Mouse (Mus musculus): ENCODE results near the gene Epha3. TPM values are rescaled to one million over a fixed set of nuclear protein-coding genes. Genes with fewer than 3 reads are reported as not detected.

Gene Epha3
- total RNA-seq, 2 experiments from 2014 or later, result 0.59 to 0.67 TPM

DNA sequence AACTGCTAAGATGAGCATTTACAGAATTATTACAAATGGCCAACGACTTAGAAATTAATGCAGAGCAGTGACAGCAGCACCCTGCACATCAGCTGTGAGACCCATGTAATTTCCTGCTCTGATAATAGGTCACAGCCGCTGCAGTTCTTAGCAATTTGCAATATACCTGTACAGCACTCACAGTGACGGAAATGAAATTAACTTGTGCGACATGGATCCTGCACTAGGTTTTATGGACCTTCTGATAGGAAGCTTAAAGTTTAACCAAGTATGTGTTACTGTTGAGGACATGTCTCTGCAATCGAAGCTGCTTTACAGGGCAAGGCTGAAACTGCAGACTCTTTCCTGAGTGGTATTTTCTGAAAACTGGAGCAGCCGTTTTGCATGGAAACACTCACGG is 80.4 kb downstream of the Epha3 start:
- DNase-seq, result no peak

DNA sequence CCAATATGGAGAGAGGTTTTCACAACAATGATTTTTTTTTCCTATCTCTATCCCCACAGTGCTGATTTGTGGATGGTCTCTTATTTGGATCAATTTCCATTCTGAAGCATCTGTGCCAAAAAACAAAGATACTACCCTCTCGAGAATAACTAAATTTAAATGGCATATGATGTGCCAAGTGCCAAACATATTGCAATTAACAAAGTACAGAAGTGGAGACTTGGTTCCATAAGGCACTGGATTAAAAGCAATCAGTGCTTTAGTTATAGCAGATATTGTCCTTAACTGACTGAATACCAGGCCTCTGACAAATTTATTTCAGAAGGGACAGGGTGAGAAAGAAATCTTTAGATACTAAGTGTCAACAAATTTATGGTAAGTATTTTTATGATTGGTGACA is 81.9 kb downstream of the Epha3 start:
- DNase-seq, result no peak

- DNase-seq, result no peak
These were observed 83.8 kb downstream of the Epha3 start for GRCm38 (mm10) chr16:63780151-63780550.

- no peak for DNase-seq
These were observed 86.2 kb downstream of the Epha3 start for GRCm38 (mm10) chr16:63777811-63778210.

DNA sequence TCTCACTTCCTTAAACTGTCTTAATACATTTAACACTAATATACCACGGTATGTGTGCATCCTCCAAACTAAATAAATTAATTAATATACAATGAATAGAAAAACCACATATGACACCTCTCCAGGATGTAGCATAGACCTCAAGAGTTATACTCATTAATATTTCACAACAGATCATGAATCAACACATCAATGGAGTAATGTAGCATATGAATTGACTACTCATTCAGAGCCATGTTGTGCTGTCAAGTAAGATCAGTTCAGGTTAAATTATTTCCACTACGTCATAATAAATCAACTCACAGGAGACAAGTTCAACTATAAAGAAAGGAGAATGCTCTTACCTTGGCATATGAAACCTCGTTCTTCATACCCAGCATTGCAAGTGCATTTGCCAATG is 91.4 kb downstream of the Epha3 start:
- no peak for DNase-seq

DNA sequence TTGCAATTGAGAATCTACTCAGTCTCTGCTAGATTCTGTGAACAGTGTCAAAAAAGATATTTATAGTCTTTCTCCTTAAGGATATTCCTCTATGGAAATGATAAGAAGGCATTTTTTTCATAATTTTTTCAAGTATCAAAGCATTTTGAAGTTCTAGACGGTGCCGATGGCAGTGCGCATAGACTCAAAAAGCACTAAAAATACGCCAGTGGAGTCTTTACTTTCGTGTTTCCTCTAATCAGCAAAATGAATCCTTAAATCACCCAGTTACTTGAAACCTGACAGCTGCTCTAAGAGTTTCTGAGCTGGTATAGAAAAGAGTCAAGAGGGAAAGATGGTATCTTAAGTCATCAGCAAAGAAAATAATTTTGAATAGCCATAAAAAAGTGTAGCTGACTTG is 96.4 kb downstream of the Epha3 start:
- DNase-seq, result no peak

DNA sequence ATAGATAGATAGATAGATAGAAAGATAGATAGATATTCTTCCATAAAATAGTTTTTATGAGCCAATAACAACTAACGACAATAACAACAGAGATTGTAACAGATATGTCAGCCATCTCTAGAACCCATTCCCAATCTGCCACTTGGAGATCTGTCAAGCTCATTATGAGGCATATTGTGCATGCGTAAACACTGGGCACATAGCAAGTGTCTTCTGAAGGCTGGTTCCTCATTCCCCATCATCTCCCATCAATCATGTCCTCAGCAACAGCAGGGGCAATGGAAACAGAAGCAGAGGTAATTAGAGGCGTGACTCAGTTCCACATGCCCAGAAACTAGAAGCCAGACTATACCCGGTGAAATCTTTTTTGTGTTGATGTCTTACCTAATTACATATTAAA is 102.8 kb downstream of the Epha3 start:
- DNase-seq, result no peak

DNA sequence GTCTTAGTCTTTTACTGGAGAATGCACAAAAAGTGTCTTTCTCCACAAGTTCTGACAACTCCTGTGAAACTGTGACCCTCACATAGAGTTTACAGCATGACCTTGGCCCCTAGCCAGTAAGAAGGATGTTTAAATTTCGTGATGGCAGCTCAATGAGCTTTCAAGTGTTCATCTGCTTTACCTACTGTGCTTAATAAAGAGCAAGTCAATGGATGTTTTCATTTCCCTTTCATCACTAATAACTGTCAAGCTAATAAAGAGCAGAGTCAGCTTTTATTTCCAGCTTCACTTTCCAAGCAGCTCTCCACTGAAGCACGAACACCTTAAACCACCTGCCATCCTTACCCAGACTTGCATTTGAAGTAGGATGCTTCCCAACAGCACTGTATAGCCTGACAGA is 103.9 kb downstream of the Epha3 start:
- no peak for DNase-seq

- no peak for DNase-seq
These were observed 110.9 kb downstream of the Epha3 start for GRCm38 (mm10) chr16:63753052-63753451.

GRCm38 (mm10) chr16:63747817-63748216 is 116.2 kb downstream of the Epha3 start:
- DNase-seq, result no peak

DNA sequence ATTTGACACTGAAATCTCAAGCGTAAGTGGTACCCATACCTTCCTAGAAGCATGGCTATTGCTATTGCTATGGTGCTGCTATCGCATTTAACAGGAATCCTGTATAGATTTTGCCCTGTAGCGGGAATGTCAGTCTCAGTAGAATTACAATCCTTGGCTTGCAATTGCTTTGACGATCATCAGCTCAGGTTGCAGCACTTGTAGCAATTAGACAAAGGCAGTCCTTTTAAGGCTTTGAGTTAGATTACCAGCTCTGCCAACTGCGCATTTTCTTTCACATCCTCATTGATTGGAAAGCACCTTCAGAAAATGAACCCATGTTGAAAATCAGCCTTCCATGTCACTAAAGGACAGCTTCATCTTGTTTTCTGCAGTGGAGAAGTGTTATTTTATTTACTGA is 118.5 kb downstream of the Epha3 start:
- no peak for DNase-seq

DNA sequence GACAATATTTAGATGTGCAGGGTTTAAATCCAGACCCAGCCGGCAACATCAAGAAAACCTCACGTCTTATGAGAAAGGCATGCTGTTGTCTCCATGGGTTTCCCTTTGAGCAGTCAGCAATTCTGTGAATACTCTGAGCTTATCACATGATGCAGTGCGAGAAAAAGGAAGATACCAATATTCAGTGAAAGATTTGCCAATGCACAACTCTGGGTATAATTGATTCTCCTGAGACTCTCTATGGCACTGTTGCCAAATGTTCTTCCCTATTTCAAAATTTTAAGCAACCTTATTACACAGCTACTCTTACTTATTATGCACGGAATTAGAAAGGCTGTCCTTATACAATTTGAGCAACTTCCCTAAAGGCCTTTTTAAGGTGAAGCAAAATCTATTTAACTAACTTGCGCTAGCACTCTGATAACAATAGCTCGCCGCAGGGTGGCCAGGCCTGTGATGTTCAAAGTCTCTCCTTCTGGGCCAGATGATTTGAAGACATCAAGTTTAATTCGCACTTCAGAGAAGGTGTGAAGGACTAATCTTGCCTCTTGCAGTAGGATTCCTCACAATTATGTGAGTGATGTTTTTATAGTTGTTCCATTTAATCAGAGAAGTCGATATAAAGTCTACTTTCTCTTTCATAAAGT is 120.6 kb downstream of the Epha3 start:
- no peak for DNase-seq

DNA sequence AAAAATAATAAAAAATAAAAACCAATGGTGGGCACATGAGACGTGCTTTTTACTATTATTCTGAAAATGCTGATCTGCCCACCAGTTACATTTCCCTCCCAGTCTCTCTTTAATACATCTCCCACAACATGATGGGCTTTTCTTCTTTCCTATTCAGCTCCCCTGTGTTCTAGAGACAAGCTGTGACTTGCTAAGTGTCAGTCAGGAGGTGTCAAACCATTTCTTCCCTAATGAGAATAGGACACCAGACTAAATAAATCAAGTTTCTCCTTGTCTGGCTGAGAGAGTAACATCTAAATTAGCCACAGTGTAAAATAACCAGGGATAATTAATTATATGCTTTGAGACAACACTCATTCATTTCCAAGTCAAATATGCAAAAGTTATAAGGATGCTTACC is 144.7 kb downstream of the Epha3 start:
- no peak for DNase-seq

DNA sequence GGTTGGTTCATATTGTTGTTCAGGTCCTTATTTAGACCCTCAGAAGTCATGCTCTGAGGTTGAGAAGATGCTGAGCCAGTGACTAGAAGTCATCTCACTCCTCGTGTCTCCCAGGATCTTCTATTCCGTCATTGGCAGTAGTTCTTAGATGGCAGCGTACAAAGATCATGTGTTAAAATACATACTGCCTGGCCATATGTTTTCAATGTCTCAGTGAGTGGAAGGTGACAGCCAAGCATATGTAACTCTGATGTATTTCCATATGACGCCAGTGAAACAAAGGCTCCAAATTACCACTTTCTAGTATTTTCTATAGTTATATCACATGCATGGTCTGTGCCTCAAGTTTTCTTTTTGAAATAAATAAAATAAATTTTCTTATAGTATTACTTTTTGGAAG is 146.7 kb downstream of the Epha3 start:
- no peak for DNase-seq

- no peak for DNase-seq
These were observed 156.8 kb downstream of the Epha3 start for GRCm38 (mm10) chr16:63706912-63707868.

DNA sequence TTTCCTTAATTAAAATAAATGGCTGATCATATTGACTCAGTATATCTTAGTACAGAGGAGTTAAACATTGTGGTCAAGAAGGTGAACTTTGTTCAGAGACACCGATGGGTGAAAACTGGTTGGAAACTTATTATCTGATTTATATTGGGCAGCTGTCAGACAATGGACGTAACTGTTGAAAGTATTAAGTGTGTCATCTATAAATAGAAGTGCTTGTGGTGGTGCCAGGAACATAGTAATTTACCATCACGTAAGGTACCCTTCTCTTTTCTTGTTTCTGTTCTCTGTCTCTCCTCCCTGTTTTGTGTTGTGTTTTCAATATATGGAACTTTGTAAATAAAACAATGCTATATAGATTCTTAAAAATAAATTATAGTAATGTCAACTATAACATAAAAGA is 174.6 kb downstream of the Epha3 start:
- no peak for DNase-seq

DNA sequence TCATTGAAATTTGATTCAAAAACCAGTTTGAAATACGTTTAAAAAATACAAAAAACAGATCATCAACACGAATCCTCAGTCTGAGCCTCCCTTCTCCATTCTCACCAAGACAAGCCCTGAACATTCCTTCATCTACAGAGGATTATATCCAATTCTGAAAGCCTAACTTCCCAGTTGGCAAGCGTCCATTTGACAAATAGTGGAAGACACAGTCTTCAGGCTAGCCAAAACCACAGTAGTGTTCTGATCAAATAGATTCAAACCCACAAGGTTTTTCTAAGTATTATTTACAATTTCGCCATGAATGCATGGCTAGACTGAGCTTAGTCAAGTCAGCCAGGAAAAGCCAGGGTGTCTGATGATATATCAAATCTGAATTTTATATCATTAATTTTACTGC is 179.8 kb downstream of the Epha3 start:
- DNase-seq, result no peak

- DNase-seq, result no peak
These were observed 189.5 kb downstream of the Epha3 start for GRCm38 (mm10) chr16:63674426-63674825.

GRCm38 (mm10) chr16:63673236-63673840 is 190.6 kb downstream of the Epha3 start:
- peak; percentile 14 for DNase-seq

DNA sequence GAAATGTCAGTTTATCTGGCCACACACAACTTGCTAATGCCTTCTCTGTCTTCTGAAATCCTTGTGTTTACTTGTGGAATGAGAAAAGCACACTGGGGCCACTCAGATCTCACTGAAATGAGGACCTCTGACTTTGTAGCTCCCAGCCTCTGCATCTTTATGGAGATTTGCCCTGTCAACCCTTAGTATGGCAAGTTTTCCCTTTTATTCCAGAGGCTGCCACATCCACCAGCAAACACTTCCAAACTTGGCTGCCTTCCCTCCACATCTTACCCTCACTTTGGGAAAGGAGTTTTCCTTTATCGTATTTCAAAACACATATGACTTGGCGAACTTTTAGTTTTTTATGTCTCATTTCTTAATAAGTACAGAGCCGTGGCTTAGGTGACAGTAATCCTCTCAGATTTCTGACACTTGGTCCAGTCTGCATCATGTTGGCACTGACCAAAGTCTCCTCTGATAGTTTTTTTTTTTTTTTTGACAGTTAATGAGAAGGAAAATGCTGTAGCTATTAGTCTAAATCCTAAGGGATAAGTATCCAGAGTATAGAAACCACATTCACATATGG is 198.0 kb downstream of the Epha3 start:
- DNase-seq, result no peak

- no peak for DNase-seq
These were observed 205.5 kb downstream of the Epha3 start for GRCm38 (mm10) chr16:63658302-63658974.

GRCm38 (mm10) chr16:63657743-63658142 is 206.2 kb downstream of the Epha3 start:
- DNase-seq, result no peak

Data from gastrocnemius, postnatal 25 days (tissue).